Mouse (Mus musculus) MEL (cell line): ENCODE results near the gene Smc3. TPM values are rescaled to one million over a fixed set of nuclear protein-coding genes. Genes with fewer than 3 reads are reported as not detected.
A peak's percentile ranks its signal among the peaks of the same experiment; 100 is the strongest.

Experiments
- DNase-seq: peaks from one replicate; pipeline ENCODE4 v3.0.0; 2011; ENCODE audit warnings: low read depth, low spot score
- H3K27ac ChIP-seq: 2 replicates; pipeline ENCODE4 v1.5.1; 2012; ENCODE audit warnings: low read depth, mild to moderate bottlenecking, control low read depth, low read length, moderate library complexity; ENCODE audit not compliant: control insufficient read depth
- H3K27me3 ChIP-seq, 2 experiments: fragments of 150-350 bp in 1 of 2; sonication (generic) in 1 of 2; 2 replicates each; pipeline ENCODE4 v1.6.1; 2012; ENCODE audit warnings: low read length in 2 of 2, mild to moderate bottlenecking in 2 of 2, improper control_type of control experiment in 1 of 2, moderate library complexity in 1 of 2; ENCODE audit not compliant: insufficient read depth in 2 of 2, control insufficient read depth in 1 of 2
- H3K36me3 ChIP-seq, 2 experiments: 2 replicates each; pipeline ENCODE4 v1.6.1; 2012 to 2014; ENCODE audit warnings: low read length in 2 of 2, improper control_type of control experiment in 1 of 2, inconsistent platforms in 1 of 2, mild to moderate bottlenecking in 1 of 2; ENCODE audit not compliant: insufficient read depth in 2 of 2, control insufficient read depth in 1 of 2
- H3K4me1 ChIP-seq, 2 experiments: fragments of 150-350 bp in 1 of 2; sonication (generic) in 1 of 2; 2 replicates each; pipeline ENCODE4 v1.6.1; 2012; ENCODE audit warnings: low read length in 2 of 2, improper control_type of control experiment in 1 of 2, mild to moderate bottlenecking in 1 of 2; ENCODE audit not compliant: insufficient read depth in 2 of 2, control insufficient read depth in 1 of 2
- H3K4me3 ChIP-seq, 2 experiments: fragments of 150-350 bp in 1 of 2; sonication (generic) in 1 of 2; 2 replicates each; pipeline ENCODE4 v1.5.1; 2012; ENCODE audit warnings: low read depth in 2 of 2, low read length in 2 of 2, mild to moderate bottlenecking in 2 of 2, moderate library complexity in 2 of 2, control low read depth in 1 of 2, improper control_type of control experiment in 1 of 2; ENCODE audit not compliant: control insufficient read depth in 1 of 2, insufficient read depth in 1 of 2
- H3K79me2 ChIP-seq: 2 replicates; pipeline ENCODE4 v1.6.1; 2012; ENCODE audit warnings: mild to moderate bottlenecking, low read length, moderate library complexity; ENCODE audit not compliant: control insufficient read depth, poor library complexity, insufficient read depth
- H3K9ac ChIP-seq: 2 replicates; pipeline ENCODE4 v1.6.1; 2012; ENCODE audit warnings: low read depth, mild to moderate bottlenecking, control low read depth, low read length, moderate library complexity; ENCODE audit not compliant: control insufficient read depth, poor library complexity, severe bottlenecking
- H3K9me3 ChIP-seq: fragments of 150-350 bp; sonication (generic); replicated peaks from 2 replicates; pipeline ENCODE4 v1.6.1; 2012; ENCODE audit warnings: mild to moderate bottlenecking, low read length, improper control_type of control experiment, moderate library complexity; ENCODE audit not compliant: insufficient read depth
- BHLHE40 ChIP-seq: IDR thresholded peaks from 2 replicates; pipeline ENCODE4 v1.6.1; 2012; ENCODE audit warnings: low read depth, mild to moderate bottlenecking, inconsistent platforms, low read length, improper control_type of control experiment, borderline replicate concordance
- CTCF ChIP-seq, 3 experiments: IDR thresholded peaks in 2 of 3; conservative IDR thresholded peaks in 1 of 3; 2 replicates each; pipeline ENCODE4 v1.5.1; 2011 to 2012; ENCODE audit warnings: low read length in 3 of 3, low read depth in 2 of 3, mild to moderate bottlenecking in 2 of 3, improper control_type of control experiment in 1 of 3, inconsistent platforms in 1 of 3, mixed read lengths in 1 of 3, moderate library complexity in 1 of 3; ENCODE audit not compliant: control insufficient read depth in 1 of 3, insufficient read depth in 1 of 3, poor library complexity in 1 of 3, severe bottlenecking in 1 of 3
- ELF1 ChIP-seq: IDR thresholded peaks from 2 replicates; pipeline ENCODE4 v1.6.1; 2014; ENCODE audit warnings: low read depth, mild to moderate bottlenecking, inconsistent platforms, low read length, improper control_type of control experiment, moderate library complexity
- EP300 ChIP-seq, 2 experiments: IDR thresholded peaks; 2 replicates each; pipeline ENCODE4 v1.6.1; 2011; ENCODE audit warnings: improper control_type of control experiment in 2 of 2, low read length in 2 of 2, low read depth in 1 of 2, mild to moderate bottlenecking in 1 of 2
- ETS1 ChIP-seq: IDR thresholded peaks from 2 replicates; pipeline ENCODE4 v1.6.1; 2012; ENCODE audit warnings: low read depth, mild to moderate bottlenecking, inconsistent platforms, low read length, improper control_type of control experiment, moderate library complexity
- GABPA ChIP-seq: IDR thresholded peaks from 2 replicates; pipeline ENCODE4 v1.6.1; 2012; ENCODE audit warnings: low read depth, mild to moderate bottlenecking, inconsistent platforms, low read length, improper control_type of control experiment, moderate library complexity
- GATA1 ChIP-seq: IDR thresholded peaks from 2 replicates; pipeline ENCODE4 v1.6.1; 2011; ENCODE audit warnings: low read depth, low read length, improper control_type of control experiment
- HCFC1 ChIP-seq: IDR thresholded peaks from 2 replicates; pipeline ENCODE4 v1.6.1; 2012; ENCODE audit warnings: low read depth, mild to moderate bottlenecking, inconsistent platforms, low read length, improper control_type of control experiment, moderate library complexity
- JUND ChIP-seq: IDR thresholded peaks from 2 replicates; pipeline ENCODE4 v1.6.1; 2011; ENCODE audit warnings: low read depth, mild to moderate bottlenecking, improper control_type of control experiment, low read length
- MAFK ChIP-seq: IDR thresholded peaks from 2 replicates; pipeline ENCODE4 v1.6.1; 2011; ENCODE audit warnings: low read depth, mild to moderate bottlenecking, low read length, improper control_type of control experiment, borderline replicate concordance
- MEF2A ChIP-seq: IDR thresholded peaks from 2 replicates; pipeline ENCODE4 v1.6.1; 2014; ENCODE audit warnings: low read depth, mild to moderate bottlenecking, inconsistent platforms, low read length, improper control_type of control experiment; ENCODE audit not compliant: poor library complexity, insufficient replicate concordance, severe bottlenecking; ENCODE audit errors: extremely low read depth
- MXI1 ChIP-seq: IDR thresholded peaks from 2 replicates; pipeline ENCODE4 v1.6.1; 2011; ENCODE audit warnings: mild to moderate bottlenecking, low read depth, low read length, improper control_type of control experiment
- MYB ChIP-seq: IDR thresholded peaks from 2 replicates; pipeline ENCODE4 v1.6.1; 2011; ENCODE audit warnings: mild to moderate bottlenecking, low read depth, low read length, improper control_type of control experiment
- NRF1 ChIP-seq: IDR thresholded peaks from 2 replicates; pipeline ENCODE4 v1.6.1; 2014; ENCODE audit warnings: low read depth, mild to moderate bottlenecking, inconsistent platforms, low read length, improper control_type of control experiment, moderate library complexity; ENCODE audit not compliant: poor library complexity, insufficient read depth, severe bottlenecking
- POLR2AphosphoS5 ChIP-seq: IDR thresholded peaks from 2 replicates; pipeline ENCODE4 v1.6.1; 2012; ENCODE audit warnings: low read depth, borderline replicate concordance, mild to moderate bottlenecking, inconsistent platforms, low read length, moderate library complexity, mixed read lengths
- RAD21 ChIP-seq: IDR thresholded peaks from 2 replicates; pipeline ENCODE4 v1.6.1; 2011; ENCODE audit warnings: mild to moderate bottlenecking, low read depth, low read length, improper control_type of control experiment
- SIN3A ChIP-seq: IDR thresholded peaks from 2 replicates; pipeline ENCODE4 v1.6.1; 2012; ENCODE audit warnings: low read length, improper control_type of control experiment, inconsistent platforms
- SMC3 ChIP-seq: IDR thresholded peaks from 2 replicates; pipeline ENCODE4 v1.6.1; 2011; ENCODE audit warnings: low read depth, low read length, improper control_type of control experiment
- TBP ChIP-seq: IDR thresholded peaks from 2 replicates; pipeline ENCODE4 v1.8.0; 2011; ENCODE audit warnings: low read depth, low read length, improper control_type of control experiment
- TCF12 ChIP-seq: IDR thresholded peaks from 2 replicates; pipeline ENCODE4 v1.6.1; 2014; ENCODE audit warnings: low read depth, mild to moderate bottlenecking, inconsistent platforms, low read length, improper control_type of control experiment, moderate library complexity
- ZKSCAN1 ChIP-seq: IDR thresholded peaks from 2 replicates; pipeline ENCODE4 v1.6.1; 2012; ENCODE audit warnings: low read depth, mild to moderate bottlenecking, inconsistent platforms, low read length, improper control_type of control experiment, moderate library complexity
- ZMIZ1 ChIP-seq: IDR thresholded peaks from 2 replicates; pipeline ENCODE4 v1.6.1; 2012; ENCODE audit warnings: low read depth, mild to moderate bottlenecking, inconsistent platforms, low read length, improper control_type of control experiment, moderate library complexity
- polyA plus RNA-seq, 2 experiments: library from polyadenylated mRNA; stranded (reverse) in 1 of 2; unstranded in 1 of 2; fragments of >175 nt in 1 of 2; fragments of >200 nt in 1 of 2; gene quantifications; 2 replicates each; pipeline versions ENCODE4 v1.2.1 to v1.2.4; 2012; ENCODE audit warnings: low replicate concordance in 2 of 2, low read depth in 1 of 2; ENCODE audit not compliant: insufficient read length in 2 of 2, insufficient read depth in 1 of 2, missing spikeins in 1 of 2
- total RNA-seq: library from RNA; depleted of rRNA; stranded (reverse); fragments of 300-350 nt; gene quantifications from 2 replicates; pipeline ENCODE4 v1.2.3, GENCODE M21; 2012

The Smc3 gene
- total and polyA plus RNA-seq, 3 experiments, result 100 to 129 (median 118) TPM

- TF ChIP-seq ZMIZ1, result no peak
- TF ChIP-seq RAD21, result no peak
- TF ChIP-seq TCF12, result peak; percentile 40; the same call in 1 of the 2 replicates
- peak; percentile 64 to 72; a peak in 3 of 4 replicates for TF ChIP-seq EP300 (IDR thresholded peaks at IDR 0.05; ENCODE audit: low read depth in 1 of 2, low read length in 2 of 2)
- no peak for TF ChIP-seq ZKSCAN1
- TF ChIP-seq BHLHE40, result no peak
- 0 out of 2 replicates have a peak, but pooled peaks have one; percentile 28 for TF ChIP-seq ETS1
- no peak for TF ChIP-seq ELF1
- TF ChIP-seq SMC3, result no peak
- TF ChIP-seq GATA1, result peak; percentile 79
These were observed 57.2 kb downstream of the Smc3 start (continued) for GRCm38 (mm10) chr19:53657437-53657836.

- Histone ChIP-seq H3K4me3 (no peak overlapping the region), H3K27me3 (no peaks in the 10 kb centered on the region; a peak in 1 of 4 replicates)
These were observed 60.7 kb downstream of the Smc3 start for GRCm38 (mm10) chr19:53660722-53661420.

DNA sequence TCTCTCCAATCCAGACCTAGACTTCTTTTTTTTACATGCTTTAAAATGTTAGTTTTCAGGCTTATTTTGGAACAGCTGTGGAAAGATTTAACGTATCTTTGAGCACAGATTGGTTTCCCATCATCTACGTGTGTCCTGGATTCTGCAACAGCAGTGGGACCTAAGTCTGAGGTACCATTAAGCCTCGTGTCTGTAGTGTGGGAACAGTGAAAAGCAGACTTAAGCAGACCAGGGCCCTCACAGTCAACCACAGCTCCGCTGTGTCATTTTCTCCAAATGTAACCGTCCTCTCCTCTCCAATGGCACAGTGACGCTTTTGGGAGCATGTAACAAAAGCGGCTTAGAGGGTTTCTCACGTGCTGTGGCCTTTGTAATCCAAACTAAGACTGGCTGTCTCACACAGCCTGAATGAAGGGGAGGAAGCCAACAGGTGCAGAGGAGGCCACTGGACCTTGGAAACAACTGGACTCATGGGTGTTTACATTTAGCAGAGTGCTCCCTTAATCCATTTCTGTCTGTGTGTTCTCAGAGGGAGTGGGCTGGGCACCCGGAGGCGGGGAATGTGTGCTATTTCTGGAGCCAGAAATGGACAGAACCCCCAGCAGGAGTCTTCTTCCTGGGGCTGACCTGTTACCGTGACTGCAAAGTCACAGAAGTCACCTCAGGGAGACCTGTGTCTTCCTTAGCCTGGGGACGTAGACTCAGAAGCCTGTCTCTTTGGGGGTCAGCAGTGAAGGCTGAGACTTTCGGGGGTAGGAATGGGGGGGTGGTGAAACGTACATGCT is 61.9 kb downstream of the Smc3 start:
- Histone ChIP-seq H3K9me3 (no peaks in the 10 kb centered on the region), H3K27ac (no peak overlapping the region), H3K9ac (no peak overlapping the region), H3K4me3 (no peak overlapping the region), H3K79me2 (no peaks in the 10 kb centered on the region), H3K4me1 (peaks cover 0 to 9% of the 10 kb centered on the region in 2 experiments; a peak in 2 of 4 replicates), H3K36me3 (peaks cover 0 to 6% of the 10 kb centered on the region in 2 experiments; a peak in 2 of 4 replicates), H3K27me3 (peaks cover 0 to 3% of the 10 kb centered on the region in 2 experiments; a peak in 2 of 4 replicates)
- DNase-seq, result no peak
- no peak for TF ChIP-seq MYB
- no peak for TF ChIP-seq POLR2AphosphoS5
- no peak for TF ChIP-seq JUND
- TF ChIP-seq SIN3A, result no peak
- TF ChIP-seq MXI1, result no peak
- TF ChIP-seq TBP, result no peak
- no peak for TF ChIP-seq NRF1
- no peak for TF ChIP-seq GATA1
- no peak for TF ChIP-seq CTCF (IDR thresholded peaks at IDR 0.05 in 2 of 3, conservative IDR thresholded peaks at IDR 0.05 in 1 of 3; ENCODE audit: control insufficient read depth in 1 of 3, insufficient read depth in 1 of 3, low read depth in 2 of 3, low read length in 3 of 3, poor library complexity in 1 of 3, severe bottlenecking in 1 of 3)
- no peak for TF ChIP-seq MEF2A
- no peak for TF ChIP-seq GABPA
- TF ChIP-seq ELF1, result no peak
- no peak for TF ChIP-seq MAFK
- no peak for TF ChIP-seq HCFC1
- no peak for TF ChIP-seq BHLHE40

More at GRCm38 (mm10) chr19:53660722-53661420, 60.7 kb downstream of the Smc3 start:
- Histone ChIP-seq H3K79me2 (no peaks in the 10 kb centered on the region), H3K4me1 (peaks cover 4 to 14% of the 10 kb centered on the region in 2 experiments), H3K9ac (no peak overlapping the region), H3K36me3 (peaks cover 0 to 12% of the 10 kb centered on the region in 2 experiments; a peak in 2 of 4 replicates), H3K9me3 (no peaks in the 10 kb centered on the region), H3K27ac (no peak overlapping the region)
- DNase-seq, result peak; percentile 50
- TF ChIP-seq GATA1 (0 out of 2 replicates have a peak, but pooled peaks have one; percentile 6), CTCF (IDR thresholded peaks at IDR 0.05 in 2 of 3, conservative IDR thresholded peaks at IDR 0.05 in 1 of 3; ENCODE audit: control insufficient read depth in 1 of 3, insufficient read depth in 1 of 3, low read depth in 2 of 3, low read length in 3 of 3, poor library complexity in 1 of 3, severe bottlenecking in 1 of 3) (no peak), SMC3 (0 out of 2 replicates have a peak, but pooled peaks have one; percentile 2)
